Mouse (Mus musculus) lung, embryonic 14.5 days (tissue): ENCODE data around the gene Olfr432. TPM values are rescaled to one million over a fixed set of nuclear protein-coding genes. Genes with fewer than 3 reads are reported as not detected.
"Not testable (repeated sequence)": the region's sequence is repeated elsewhere in the genome, so short reads cannot be mapped to it uniquely, and the experiment has no call there.

Experiments
- ATAC-seq: fragments of 200-750 bp; cut with Nextera tagmentation; 2 replicates; pipeline ENCODE4 v1.8.0; 2017; ENCODE audit warnings: mild to moderate bottlenecking, moderate TSS enrichment, moderate library complexity; ENCODE audit not compliant: insufficient read depth
- DNase-seq: peaks from one replicate; pipeline ENCODE4 v3.0.0-alpha.2; 2015
- H3K27ac ChIP-seq: fragments of 300-500 bp; sonication (generic); 2 replicates; pipeline ENCODE4 v1.5.1; 2014; ENCODE audit warnings: low read depth, mild to moderate bottlenecking, moderate library complexity
- H3K27me3 ChIP-seq: fragments of 300-500 bp; sonication (generic); 2 replicates; pipeline ENCODE4 v1.6.1; 2014; ENCODE audit warnings: low read length, control low read depth; ENCODE audit not compliant: insufficient read depth
- H3K36me3 ChIP-seq: fragments of 300-500 bp; sonication (generic); 2 replicates; pipeline ENCODE4 v1.6.1; 2014; ENCODE audit warnings: control low read depth; ENCODE audit not compliant: insufficient read depth
- H3K4me1 ChIP-seq: fragments of 300-500 bp; sonication (generic); 2 replicates; pipeline ENCODE4 v1.6.1; 2014; ENCODE audit warnings: antibody characterized with exemption, control low read depth; ENCODE audit not compliant: insufficient read depth
- H3K4me2 ChIP-seq: fragments of 300-500 bp; sonication (generic); 2 replicates; pipeline ENCODE4 v1.6.1; 2014; ENCODE audit warnings: mild to moderate bottlenecking
- H3K4me3 ChIP-seq: fragments of 300-500 bp; sonication (generic); 2 replicates; pipeline ENCODE4 v1.5.1; 2014; ENCODE audit warnings: low read depth, low read length
- H3K9ac ChIP-seq: fragments of 300-500 bp; sonication (generic); 2 replicates; pipeline ENCODE4 v1.6.1; 2014
- H3K9me3 ChIP-seq: fragments of 300-500 bp; sonication (generic); 2 replicates; pipeline ENCODE4 v1.6.1; 2016; ENCODE audit warnings: low read depth, low read length, control low read depth
- CTCF ChIP-seq: IDR thresholded peaks from 2 replicates; pipeline ENCODE4 v1.5.1; 2016; ENCODE audit warnings: antibody characterized with exemption, low read depth
- WGBS: fragments of 180-500 bp; shearing (Covaris S2); extraction: QIAGEN DNeasy Blood & Tissue Kit; methylation state at CpG from one replicate; pipeline ENCODE4 v1.1.7; 2014; 5-methylcytosine and 5-hydroxymethylcytosine counted together
- polyA plus RNA-seq: library from polyadenylated mRNA; unstranded; fragments of >200 nt; fragmentation: Nextera tagmentation; extraction: Ambion mirVana; gene quantifications from 2 replicates; pipeline ENCODE4 v1.2.1, GENCODE M21; 2014

Olfr432 gene
- not detected in 2 replicates for polyA plus RNA-seq

DNA sequence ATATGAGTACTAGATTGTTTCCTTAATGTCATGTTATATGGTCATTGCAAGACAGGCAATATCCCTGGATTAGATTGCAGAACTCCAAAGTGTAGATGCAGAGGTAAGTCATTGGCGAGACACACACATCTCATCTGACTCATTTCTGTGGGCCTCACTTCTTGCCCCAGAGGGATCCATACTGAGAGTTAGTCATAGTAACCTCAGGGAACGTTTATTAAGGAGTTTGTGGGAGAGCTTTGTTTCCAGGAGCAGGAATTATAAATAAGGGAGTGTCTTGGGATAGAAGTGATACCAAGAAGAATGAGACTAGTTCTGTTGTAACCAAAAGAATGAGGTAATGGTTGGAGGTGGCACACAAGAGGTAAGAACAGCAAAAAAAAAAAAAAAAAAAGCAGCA is at the start of gene Olfr432:
TSS of gene Olfr432 (plus strand) at position 313 of the 400 bp plus-strand sequence.
- WGBS, result 65% methylated on average over 2 of the region's 2 CpGs
- DNase-seq (no peak), ATAC-seq (no peak)
- Histone ChIP-seq H3K4me2 (no peak within 1 kb of the TSS), H3K4me3 (no peak within 1 kb of the TSS), H3K27me3 (no peaks in the 10 kb centered on the region), H3K9ac (no peak within 1 kb of the TSS), H3K4me1 (no peaks in the 10 kb centered on the region), H3K9me3 (no peaks in the 10 kb centered on the region), H3K27ac (no peak within 1 kb of the TSS), H3K36me3 (no peaks in the 10 kb centered on the region)
- no peak for TF ChIP-seq CTCF

DNA sequence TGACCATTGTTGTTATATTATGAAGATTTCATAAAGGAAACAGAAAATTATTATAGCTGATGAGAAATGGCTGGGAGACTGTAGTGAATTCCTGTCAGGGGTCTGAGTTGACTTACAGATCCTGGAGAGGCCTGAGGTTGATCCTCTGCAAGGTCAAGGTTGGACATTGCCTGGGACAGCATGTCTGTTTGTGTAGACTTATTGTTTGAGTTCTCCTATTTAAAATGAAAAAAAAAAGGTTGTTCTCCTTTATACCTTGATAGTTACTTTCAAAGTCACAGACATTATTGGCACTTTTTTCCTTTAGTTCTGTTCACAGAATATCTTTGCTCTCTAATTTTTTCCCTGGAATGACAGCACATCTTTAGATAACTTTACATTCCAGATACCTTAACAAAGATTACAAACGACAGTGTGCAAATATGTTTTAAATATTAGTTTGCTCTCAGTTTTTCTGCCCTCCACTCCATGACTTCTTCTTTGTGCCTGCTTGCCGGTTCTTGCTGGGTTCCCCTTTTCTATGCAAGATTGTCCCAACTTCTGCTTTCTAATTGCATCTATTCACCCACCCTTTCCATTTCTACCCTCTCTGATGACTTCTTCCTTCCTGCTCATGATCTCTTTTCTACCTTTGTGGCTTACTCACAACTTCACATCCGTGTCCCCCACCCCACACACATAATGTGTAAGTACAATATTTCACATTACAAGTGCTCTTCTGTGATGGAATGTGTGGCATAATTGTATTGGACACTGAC is 44.5 kb upstream of the Olfr432 start:
- H3K4me1 ChIP-seq, H3K27ac ChIP-seq, H3K9ac ChIP-seq, H3K36me3 ChIP-seq, DNase-seq, H3K9me3 ChIP-seq, H3K4me2 ChIP-seq, H3K27me3 ChIP-seq, ATAC-seq, H3K4me3 ChIP-seq: not testable (repeated sequence)
- 44% methylated on average over 1 of the region's 3 CpGs for WGBS

DNA sequence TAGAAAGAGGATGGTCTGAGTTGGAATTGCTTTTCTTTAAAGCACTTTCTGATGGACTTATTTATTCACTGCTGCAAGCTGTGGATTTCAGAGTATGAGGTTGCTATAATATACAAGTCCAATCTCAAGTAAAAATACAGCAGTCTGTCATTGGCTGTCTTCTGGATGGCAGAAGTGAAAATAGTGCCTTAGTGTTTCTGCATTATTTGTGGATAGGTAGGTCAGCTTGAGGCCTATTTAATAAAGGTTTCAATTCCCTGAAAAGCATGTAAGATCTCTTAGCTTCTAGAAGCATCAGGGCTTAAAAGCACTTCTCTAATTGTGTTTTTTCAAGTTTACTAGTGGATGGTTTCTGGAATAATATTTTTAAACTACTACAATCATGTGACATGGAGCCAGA is 42.0 kb upstream of the Olfr432 start:
- not testable (repeated sequence) for H3K36me3 ChIP-seq, DNase-seq

DNA sequence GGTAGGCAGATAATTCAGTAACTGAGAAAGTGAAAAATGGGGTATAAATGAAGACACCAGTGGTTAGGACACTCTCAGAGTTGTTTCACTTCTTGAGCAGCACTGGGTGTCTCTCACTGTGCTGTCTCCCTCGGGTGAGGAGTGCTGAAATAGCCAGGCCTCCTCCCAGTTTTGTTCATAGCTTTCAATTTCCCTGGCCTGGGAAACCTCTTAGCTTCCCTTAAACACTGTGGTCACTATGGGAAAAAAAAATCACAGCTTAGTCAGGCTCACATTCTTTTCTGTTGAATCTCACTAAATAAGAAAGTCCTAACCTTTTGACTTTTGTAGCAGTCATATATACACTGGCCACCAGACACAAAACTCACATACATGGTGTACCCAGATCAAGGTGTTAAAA is 17.3 kb upstream of the Olfr432 start, which contains the start of gene Ifi205:
TSS of gene Ifi205 (minus strand) at position 113 of the 400 bp plus-strand sequence.
- ATAC-seq (no peak), DNase-seq (no peak)
- Histone ChIP-seq H3K27ac (no peak within 1 kb of the TSS), H3K36me3 (no peaks in the 10 kb centered on the region), H3K9me3 (no peaks in the 10 kb centered on the region), H3K4me2 (no peak within 1 kb of the TSS), H3K4me1 (no peaks in the 10 kb centered on the region), H3K9ac (no peak within 1 kb of the TSS), H3K27me3 (no peaks in the 10 kb centered on the region), H3K4me3 (no peak within 1 kb of the TSS)
- TF ChIP-seq CTCF, result no peak
- WGBS, result 35% methylated on average over 1 of the region's 1 CpGs

More for the DNA sequence above, 42.0 kb upstream of the Olfr432 start:
- not testable (repeated sequence) for H3K4me3 ChIP-seq, ATAC-seq, H3K27ac ChIP-seq, H3K27me3 ChIP-seq, H3K4me2 ChIP-seq, H3K9me3 ChIP-seq, H3K9ac ChIP-seq, H3K4me1 ChIP-seq

DNA sequence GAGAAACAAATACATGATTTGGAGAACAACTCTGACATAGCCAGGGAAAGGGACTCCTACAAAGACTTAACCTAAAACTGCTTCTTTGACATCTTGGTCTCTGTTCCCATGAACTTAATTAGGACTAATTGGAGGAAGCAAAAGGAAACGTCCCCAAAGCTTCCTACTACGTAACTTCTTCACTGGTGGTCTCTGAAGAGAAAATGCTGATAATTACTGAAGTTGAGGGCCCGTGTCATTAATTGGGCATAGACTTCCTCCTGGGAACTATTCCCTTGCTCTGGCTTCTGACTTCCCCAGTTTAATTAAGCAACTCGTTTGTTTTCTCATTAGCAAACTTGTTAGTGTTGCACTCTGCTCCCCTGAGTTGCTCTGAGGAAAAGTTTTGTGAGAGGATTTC is 13.2 kb upstream of the Olfr432 start:
- Histone ChIP-seq H3K4me2 (no peak overlapping the region), H3K4me1 (no peaks in the 10 kb centered on the region), H3K36me3 (no peaks in the 10 kb centered on the region), H3K27ac (no peak overlapping the region), H3K9ac (no peak overlapping the region), H3K4me3 (no peak overlapping the region), H3K27me3 (no peaks in the 10 kb centered on the region), H3K9me3 (no peaks in the 10 kb centered on the region)
- TF ChIP-seq CTCF, result no peak
- no peak for ATAC-seq
- no peak for DNase-seq
- WGBS, result 63% methylated on average over 4 of the region's 4 CpGs

DNA sequence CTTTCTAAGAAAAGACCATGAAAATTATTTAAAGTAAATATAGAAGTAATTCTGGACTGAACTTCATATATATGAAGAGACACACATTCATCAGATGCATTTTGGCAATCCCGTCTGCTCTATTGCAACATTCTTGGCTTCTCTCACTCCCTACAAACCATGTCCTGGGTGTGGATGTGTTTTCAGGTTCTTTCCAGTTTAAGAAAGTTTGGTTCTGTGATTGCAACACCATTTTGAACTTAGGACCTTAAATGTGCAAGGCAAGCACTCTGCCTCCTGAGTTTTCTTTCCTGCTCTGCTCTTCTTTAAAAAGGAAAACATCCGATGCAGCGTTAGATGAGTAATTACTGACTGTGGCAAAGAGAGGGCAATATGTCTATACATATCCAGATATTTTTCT is 10.5 kb upstream of the Olfr432 start:
- Histone ChIP-seq H3K27ac (no peak overlapping the region), H3K9ac (no peak overlapping the region), H3K4me3 (no peak overlapping the region), H3K4me1 (no peaks in the 10 kb centered on the region), H3K9me3 (no peaks in the 10 kb centered on the region), H3K4me2 (no peak overlapping the region), H3K36me3 (no peaks in the 10 kb centered on the region), H3K27me3 (no peaks in the 10 kb centered on the region)
- ATAC-seq (0 out of 2 replicates have a peak, but pooled peaks have one; percentile 47), DNase-seq (peak; percentile 50)
- WGBS, result 54% methylated on average over 3 of the region's 3 CpGs
- no peak for TF ChIP-seq CTCF

DNA sequence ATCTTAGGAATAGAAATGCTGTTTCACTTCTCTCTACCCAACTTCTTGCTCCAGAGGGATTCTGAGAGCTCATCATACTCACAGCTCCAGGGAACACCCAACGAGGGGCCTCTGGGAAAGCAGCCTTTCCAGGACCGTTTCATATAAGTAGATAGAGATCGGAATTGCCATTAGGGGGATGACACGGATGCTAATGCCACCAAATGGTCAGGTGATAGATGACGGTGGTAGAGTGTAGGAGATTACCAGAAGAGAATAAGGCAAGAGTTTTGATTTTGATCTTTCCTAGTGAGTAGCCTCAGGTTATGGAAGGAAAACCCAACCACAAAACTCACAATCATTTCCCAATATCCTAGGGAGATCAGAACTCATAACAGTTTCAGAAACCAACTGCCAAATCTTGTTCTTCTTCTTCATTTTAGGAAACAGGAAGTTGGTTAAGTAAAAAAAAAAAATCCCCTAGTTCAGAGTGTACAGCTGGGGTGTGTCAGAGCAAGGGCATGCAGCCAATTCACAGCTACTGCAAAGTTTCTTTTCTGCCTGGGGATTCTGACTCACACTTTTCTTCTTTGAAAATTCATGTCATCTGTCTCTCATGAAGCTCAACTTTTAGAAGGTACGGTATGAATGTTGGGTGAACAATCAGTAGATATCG is 8.4 kb upstream of the Olfr432 start, which contains the start of gene Olfr433:
TSS of gene Olfr433 (plus strand) at position 183 of the 655 bp plus-strand sequence.
- ATAC-seq (peak; percentile 74; the same call in 1 of the 2 replicates), DNase-seq (peak; percentile 92)
- H3K9ac ChIP-seq, result no peak within 1 kb of the TSS
- 56% methylated on average over 7 of the region's 7 CpGs for WGBS
- H3K4me3 ChIP-seq, result no peak within 1 kb of the TSS
- no peak within 1 kb of the TSS for H3K27ac ChIP-seq
- H3K4me1 ChIP-seq, result no peaks in the 10 kb centered on the region
- no peaks in the 10 kb centered on the region for H3K36me3 ChIP-seq
- TF ChIP-seq CTCF, result no peak
- H3K4me2 ChIP-seq, result no peak within 1 kb of the TSS
- H3K27me3 ChIP-seq, result no peaks in the 10 kb centered on the region
- H3K9me3 ChIP-seq, result no peaks in the 10 kb centered on the region

DNA sequence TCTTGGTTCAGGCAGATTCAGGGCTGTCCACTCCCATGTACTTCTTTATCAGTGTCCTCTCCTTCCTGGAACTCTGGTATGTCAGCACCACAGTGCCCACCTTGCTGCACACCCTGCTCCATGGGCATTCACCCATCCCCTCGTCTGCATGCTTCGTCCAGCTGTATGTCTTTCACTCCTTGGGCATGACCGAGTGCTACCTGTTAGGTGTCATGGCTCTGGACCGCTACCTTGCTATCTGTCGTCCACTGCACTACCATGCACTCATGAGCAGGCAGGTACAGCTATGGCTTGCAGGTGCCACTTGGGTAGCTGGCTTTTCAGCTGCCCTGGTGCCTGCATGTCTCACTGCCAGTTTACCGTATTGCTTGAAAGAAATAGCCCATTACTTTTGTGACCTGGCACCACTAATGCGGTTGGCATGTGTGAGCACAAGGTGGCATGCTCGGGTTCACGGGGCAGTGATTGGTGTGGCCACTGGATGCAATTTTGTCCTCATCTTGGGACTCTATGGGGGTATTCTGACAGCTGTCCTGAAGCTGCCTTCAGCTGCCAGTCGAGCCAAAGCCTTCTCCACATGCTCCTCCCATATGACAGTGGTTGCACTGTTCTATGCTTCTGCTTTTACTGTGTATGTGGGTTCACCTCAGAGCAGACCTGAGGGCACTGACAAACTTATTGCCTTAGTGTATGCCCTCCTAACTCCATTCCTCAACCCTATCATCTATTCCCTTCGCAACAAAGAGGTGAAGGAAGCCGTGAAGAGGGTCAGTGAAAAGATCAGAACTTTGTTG is 6.7 kb upstream of the Olfr432 start:
- H3K4me1 ChIP-seq, H3K27me3 ChIP-seq, DNase-seq, H3K36me3 ChIP-seq, ATAC-seq, H3K27ac ChIP-seq, H3K4me3 ChIP-seq, H3K9me3 ChIP-seq, H3K4me2 ChIP-seq, H3K9ac ChIP-seq: not testable (repeated sequence)
- WGBS, result 86% methylated on average over 12 of the region's 12 CpGs
